Mouse (Mus musculus) heart, embryonic 10.5 days (tissue): ENCODE measurements at regions not wholly inside any gene's neighbourhood (a gene's known extent, or its start where the extent isn't known, plus 50 kb on each side); places are given as distances from the start of the nearest gene placed in this dataset.

Source experiments
- DNase-seq: peaks from one replicate; pipeline ENCODE4 v3.0.0-alpha.2; 2017; ENCODE audit warnings: low spot score
- H3K27ac ChIP-seq: fragments of 300-500 bp; sonication (generic); 2 replicates; pipeline ENCODE4 v1.5.1; 2016; ENCODE audit warnings: mild to moderate bottlenecking
- H3K27me3 ChIP-seq: fragments of 300-500 bp; sonication (generic); 2 replicates; pipeline ENCODE4 v1.6.1; 2016; ENCODE audit warnings: mild to moderate bottlenecking; ENCODE audit not compliant: poor library complexity, insufficient read depth, severe bottlenecking
- H3K36me3 ChIP-seq: fragments of 300-500 bp; sonication (generic); 2 replicates; pipeline ENCODE4 v1.6.1; 2016; ENCODE audit warnings: mild to moderate bottlenecking, moderate library complexity
- H3K4me1 ChIP-seq: fragments of 300-500 bp; sonication (generic); 2 replicates; pipeline ENCODE4 v1.6.1; 2016; ENCODE audit warnings: mild to moderate bottlenecking
- H3K4me3 ChIP-seq: fragments of 300-500 bp; sonication (generic); 2 replicates; pipeline ENCODE4 v1.5.1; 2016; ENCODE audit warnings: mild to moderate bottlenecking, moderate library complexity
- H3K9me3 ChIP-seq: fragments of 300-500 bp; sonication (generic); 2 replicates; pipeline ENCODE4 v1.6.1; 2016; ENCODE audit warnings: mild to moderate bottlenecking, moderate library complexity
- WGBS: fragments of 180-500 bp; shearing (Covaris S2); methylation state at CpG from one replicate; pipeline ENCODE4 v1.1.7; 2016; 5-methylcytosine and 5-hydroxymethylcytosine counted together

DNA sequence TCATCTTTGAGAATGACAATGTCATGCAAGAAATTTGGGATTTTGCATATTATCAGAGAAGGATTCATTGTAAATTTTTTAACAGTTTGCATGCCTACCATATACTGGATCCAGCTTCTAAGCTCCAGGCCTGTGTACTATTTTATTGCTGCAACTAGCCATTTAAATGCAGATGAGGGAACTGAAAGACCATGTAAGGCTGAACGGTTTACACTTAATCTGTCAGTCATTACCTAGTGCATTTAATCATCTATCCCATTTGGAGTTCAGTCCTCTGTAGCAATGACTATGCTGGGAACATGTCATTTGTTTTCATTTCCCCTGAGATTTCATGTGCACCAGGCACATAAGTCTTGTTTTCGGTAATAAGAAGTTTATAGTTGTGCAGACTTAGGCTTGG is 631.8 kb upstream of the Gm21961 start:
- no peaks in the 10 kb centered on the region for H3K4me1 ChIP-seq
- WGBS, result 75% methylated on average over 2 of the region's 2 CpGs
- no peaks in the 10 kb centered on the region for H3K9me3 ChIP-seq
- no peaks in the 10 kb centered on the region for H3K27me3 ChIP-seq
- H3K36me3 ChIP-seq, result no peaks in the 10 kb centered on the region
- no peak overlapping the region for H3K4me3 ChIP-seq
- no peak for DNase-seq
- no peak overlapping the region for H3K27ac ChIP-seq

DNA sequence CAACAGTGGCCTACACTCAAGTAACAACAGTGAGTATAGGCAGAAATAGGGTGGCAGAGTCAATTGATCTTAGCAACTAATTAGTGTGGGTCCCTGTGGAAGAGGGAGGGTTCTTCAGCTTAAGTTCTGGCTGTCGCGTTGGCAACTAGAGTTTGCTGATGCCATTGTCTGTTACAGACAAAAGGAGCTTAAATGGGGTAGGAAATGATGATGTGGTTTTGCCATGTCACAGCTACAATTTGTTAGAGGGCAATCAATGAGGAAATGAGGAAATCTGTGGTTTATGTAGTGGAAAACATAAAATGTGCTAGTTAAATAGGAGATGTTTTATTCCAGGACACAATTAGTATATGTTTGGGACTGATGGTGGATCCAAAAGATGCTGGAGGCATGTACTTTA is 624.8 kb upstream of the Gm21961 start:
- H3K36me3 ChIP-seq, result no peaks in the 10 kb centered on the region
- no peaks in the 10 kb centered on the region for H3K4me1 ChIP-seq
- H3K9me3 ChIP-seq, result no peaks in the 10 kb centered on the region
- no peak for DNase-seq
- no peak overlapping the region for H3K27ac ChIP-seq
- H3K27me3 ChIP-seq, result no peaks in the 10 kb centered on the region
- H3K4me3 ChIP-seq, result no peak overlapping the region
- 59% methylated on average over 2 of the region's 2 CpGs for WGBS

DNA sequence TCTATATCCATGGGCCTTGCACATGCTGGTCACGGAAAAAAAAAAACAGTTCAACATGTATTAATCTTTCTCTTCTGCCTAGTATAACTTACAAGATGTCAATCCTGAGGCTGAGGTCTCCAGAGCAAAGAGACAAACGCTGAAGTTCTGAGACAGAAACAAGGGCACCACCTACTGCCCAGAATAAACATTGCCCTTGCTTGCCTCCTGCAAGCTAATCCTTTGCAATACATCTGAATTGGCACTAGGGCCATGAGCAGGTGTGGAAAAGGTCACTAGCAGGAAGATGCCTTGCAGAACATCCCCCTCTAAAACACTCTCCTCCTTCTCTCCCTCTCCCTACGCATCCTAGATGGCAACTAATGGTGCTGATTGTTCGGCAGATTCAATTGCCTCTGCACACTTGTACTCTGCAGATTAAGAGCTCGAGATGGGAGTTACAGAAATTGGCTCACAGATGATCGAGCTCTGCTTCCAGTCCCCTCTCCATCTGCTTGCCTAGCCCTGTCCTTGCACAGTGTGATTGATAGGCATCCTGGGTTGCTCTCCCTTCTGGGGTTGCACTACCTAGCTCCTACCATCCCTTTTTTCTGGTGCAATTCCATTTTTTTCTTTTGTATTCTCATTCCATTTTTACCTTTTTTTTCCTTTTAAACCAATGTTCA is 622.9 kb upstream of the Gm21961 start:
- no peak overlapping the region for H3K4me3 ChIP-seq
- peak; percentile 76 for DNase-seq
- no peaks in the 10 kb centered on the region for H3K27me3 ChIP-seq
- H3K9me3 ChIP-seq, result no peaks in the 10 kb centered on the region
- no peaks in the 10 kb centered on the region for H3K4me1 ChIP-seq
- H3K36me3 ChIP-seq, result no peaks in the 10 kb centered on the region
- no peak overlapping the region for H3K27ac ChIP-seq
- 46% methylated on average over 6 of the region's 6 CpGs for WGBS

DNA sequence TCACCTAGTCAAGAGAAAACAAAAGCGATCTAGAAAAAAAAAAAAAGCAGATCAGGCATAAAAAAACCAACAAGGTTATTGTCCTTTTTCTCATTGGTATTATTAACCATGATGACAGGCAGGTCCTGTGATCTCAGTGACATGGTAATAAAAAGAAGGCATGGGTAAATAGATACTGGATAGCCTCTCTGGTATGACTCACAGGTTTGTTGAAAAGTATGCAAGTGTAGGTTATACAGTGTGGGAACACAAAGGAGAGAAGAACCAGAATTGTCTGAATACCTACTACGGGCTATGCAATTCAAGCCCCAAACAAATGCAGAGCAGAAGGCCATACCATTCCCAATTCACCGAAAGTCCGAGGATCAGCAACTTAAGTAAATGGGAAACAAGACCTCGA is 617.7 kb upstream of the Gm21961 start:
- Histone ChIP-seq H3K27me3 (no peaks in the 10 kb centered on the region), H3K27ac (no peak overlapping the region), H3K9me3 (no peaks in the 10 kb centered on the region), H3K4me1 (no peaks in the 10 kb centered on the region), H3K36me3 (no peaks in the 10 kb centered on the region), H3K4me3 (no peak overlapping the region)
- 77% methylated on average over 5 of the region's 5 CpGs for WGBS
- no peak for DNase-seq

DNA sequence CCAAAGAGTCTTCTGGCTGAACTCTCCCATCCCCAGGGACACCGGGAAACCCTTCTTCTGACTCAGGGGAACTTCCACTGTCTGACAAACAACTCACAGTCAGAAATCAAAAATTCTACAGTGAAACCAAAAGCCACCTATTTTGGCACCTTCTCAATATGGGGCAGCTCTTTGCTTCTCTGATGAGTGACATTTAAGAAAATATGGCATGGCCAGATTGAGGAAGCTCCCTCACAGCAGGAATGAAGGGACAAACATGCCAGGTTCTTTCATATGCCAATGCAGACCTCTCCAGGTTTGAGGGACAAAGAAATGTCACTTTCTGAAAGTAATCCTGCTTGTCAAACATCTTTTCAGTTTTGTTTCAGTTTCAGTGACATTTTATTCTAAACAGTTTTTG is 615.8 kb upstream of the Gm21961 start:
- Histone ChIP-seq H3K4me1 (no peaks in the 10 kb centered on the region), H3K27me3 (no peaks in the 10 kb centered on the region), H3K4me3 (no peak overlapping the region), H3K27ac (no peak overlapping the region), H3K9me3 (no peaks in the 10 kb centered on the region), H3K36me3 (no peaks in the 10 kb centered on the region)
- DNase-seq, result no peak
- 73% methylated on average over 1 of the region's 1 CpGs for WGBS

DNA sequence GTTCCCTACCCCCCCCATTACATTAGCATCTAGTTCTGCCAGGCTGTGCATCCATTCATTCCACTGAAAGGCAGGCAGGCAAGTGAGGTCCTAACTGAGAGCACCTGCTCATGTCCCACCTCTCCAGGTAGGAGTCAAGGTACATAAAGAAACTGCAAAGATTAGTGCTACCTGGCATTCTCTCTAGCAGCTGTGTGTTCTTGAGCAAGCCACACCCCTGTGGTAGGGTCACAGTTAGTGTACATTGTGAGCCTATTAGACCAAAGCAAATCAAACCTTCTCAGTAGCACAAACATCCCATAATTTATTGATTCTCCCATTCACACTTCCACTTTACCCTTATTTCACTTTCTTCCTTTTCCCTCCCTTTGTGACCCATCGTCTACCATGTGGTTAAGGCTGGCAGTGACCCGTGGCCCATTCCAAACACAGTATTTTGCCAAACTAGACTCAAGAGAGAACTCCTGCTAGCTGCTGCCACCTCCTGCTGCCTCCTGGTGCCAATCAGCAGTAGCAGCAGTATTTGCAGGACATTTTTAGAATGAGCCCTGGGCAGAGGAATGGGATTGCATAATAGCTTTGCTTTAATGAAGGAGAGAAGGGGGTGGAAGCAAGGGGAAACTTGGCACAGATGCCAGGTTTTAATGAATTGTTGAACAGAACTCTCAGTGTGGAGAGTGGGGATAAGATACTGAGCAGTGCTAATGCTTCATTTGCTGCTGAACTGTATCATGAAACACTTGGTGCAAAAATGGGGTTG is 578.2 kb upstream of the Gm21961 start:
- Histone ChIP-seq H3K4me3 (no peak overlapping the region), H3K36me3 (no peaks in the 10 kb centered on the region), H3K27ac (no peak overlapping the region), H3K4me1 (no peaks in the 10 kb centered on the region), H3K9me3 (no peaks in the 10 kb centered on the region), H3K27me3 (no peaks in the 10 kb centered on the region)
- 56% methylated on average over 2 of the region's 2 CpGs for WGBS
- no peak for DNase-seq

DNA sequence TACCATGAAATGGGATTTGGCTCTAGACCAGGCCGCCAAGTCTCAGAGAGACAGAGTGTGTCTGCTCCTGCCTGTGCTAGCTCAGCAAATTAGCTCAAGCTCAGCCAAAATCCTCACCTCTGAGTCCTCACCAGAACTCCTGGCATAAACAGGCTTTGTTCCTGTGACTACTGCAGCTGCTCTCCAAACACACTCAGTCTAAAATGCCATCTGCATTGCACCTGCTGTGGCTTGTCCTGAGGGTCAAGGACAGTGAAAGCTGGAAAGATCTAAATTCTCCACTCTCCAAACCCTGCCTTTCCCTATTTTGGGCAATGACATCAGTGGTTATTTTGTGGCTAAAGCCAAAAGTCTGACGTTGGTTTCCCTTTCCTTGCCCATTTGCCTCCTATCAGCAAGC is 570.9 kb upstream of the Gm21961 start:
- H3K27ac ChIP-seq, result no peak overlapping the region
- no peaks in the 10 kb centered on the region for H3K9me3 ChIP-seq
- H3K4me1 ChIP-seq, result no peaks in the 10 kb centered on the region
- no peak for DNase-seq
- no peaks in the 10 kb centered on the region for H3K27me3 ChIP-seq
- no peaks in the 10 kb centered on the region for H3K36me3 ChIP-seq
- WGBS, result 67% methylated on average over 2 of the region's 2 CpGs
- no peak overlapping the region for H3K4me3 ChIP-seq

DNA sequence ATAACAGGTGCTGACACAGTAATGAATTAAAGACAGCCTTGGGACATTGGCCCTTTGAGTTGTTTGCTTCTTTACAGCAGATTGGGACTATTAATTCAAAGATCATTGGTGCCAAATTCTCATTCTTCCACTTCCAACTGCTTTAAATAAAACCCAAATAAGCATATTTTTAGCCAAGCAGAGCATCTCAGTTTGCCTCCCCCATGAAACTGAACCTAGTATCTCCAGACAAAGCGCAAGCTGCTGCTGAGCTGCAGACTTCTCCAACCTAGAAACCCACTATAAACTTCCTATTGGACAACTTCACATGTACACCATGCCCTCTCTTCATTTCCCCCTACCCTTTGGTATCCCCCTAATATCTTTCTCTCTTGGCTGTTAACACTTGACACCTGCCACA is 564.6 kb upstream of the Gm21961 start:
- WGBS, result 87% methylated on average over 1 of the region's 1 CpGs
- H3K9me3 ChIP-seq, result no peaks in the 10 kb centered on the region
- no peak overlapping the region for H3K27ac ChIP-seq
- H3K4me3 ChIP-seq, result no peak overlapping the region
- DNase-seq, result no peak
- no peaks in the 10 kb centered on the region for H3K36me3 ChIP-seq
- no peaks in the 10 kb centered on the region for H3K27me3 ChIP-seq
- H3K4me1 ChIP-seq, result no peaks in the 10 kb centered on the region

DNA sequence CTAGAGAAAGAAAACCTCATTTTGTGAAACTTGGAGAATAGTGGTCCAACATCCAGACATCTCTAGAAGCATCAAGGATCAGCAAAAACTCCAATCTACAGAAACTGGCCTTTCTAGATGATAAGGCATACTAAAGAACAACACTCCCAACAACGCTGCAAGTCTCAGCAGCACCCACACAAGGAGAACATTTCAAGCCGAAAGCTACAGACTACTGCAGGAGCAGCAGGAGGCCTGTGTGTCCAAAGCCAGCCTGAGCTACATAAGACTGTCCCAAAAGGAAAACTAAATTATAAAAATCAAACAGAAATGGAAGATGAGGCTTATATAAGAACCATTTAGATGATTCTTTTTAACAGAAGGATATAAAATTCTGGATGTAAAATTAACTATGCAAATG is 553.2 kb upstream of the Gm21961 start:
- DNase-seq, result no peak
- no peaks in the 10 kb centered on the region for H3K9me3 ChIP-seq
- H3K27ac ChIP-seq, result no peak overlapping the region
- no peaks in the 10 kb centered on the region for H3K27me3 ChIP-seq
- no peaks in the 10 kb centered on the region for H3K4me1 ChIP-seq
- no peak overlapping the region for H3K4me3 ChIP-seq
- no peaks in the 10 kb centered on the region for H3K36me3 ChIP-seq
- 66% methylated on average over 2 of the region's 2 CpGs for WGBS

DNA sequence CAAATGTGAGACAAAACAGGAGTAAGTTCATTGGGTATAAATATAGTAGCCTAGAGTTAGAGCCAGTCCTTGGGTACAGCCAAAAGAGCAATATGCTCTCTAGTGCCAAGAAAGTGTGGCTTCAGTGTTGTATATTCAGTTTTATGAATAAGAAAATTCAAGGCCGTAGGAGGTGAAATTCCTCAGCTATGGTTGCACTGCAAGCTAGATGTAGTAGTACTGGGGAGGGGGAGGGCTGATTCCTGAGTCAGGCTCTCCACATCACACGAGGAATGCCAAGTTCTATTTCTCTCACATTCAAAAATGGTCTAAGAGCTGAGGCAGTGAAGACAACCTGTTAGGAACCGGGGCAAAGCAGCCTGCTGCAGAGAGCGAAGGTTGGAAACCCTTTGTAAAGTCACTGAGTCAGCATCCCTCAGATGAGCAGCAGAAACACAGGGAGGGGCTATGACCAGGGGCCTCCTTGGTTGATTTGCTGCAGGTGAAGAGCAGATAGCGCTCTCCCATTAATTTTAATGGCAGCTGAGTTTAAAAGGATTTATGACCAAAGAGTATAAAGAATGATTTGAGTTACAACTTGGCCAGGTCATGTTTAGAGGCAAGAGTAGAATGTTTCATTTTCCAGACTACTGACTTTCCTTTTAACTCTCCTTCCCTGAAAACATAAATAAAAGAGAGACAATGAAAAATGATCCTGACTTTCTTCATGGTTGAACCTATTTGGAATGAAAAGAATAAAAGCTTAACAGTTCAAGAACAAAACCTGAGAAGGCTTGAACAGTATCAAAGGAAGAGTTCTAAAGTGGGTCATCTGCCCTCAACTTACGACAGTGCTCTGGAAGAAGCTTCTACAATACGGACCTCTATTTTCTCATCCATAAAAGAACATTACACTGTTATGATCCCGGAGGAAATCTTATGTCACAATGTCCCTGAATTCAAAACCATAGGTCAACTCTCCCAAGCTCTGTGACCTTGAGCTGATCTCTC is 543.4 kb upstream of the Gm21961 start:
- no peaks in the 10 kb centered on the region for H3K4me1 ChIP-seq
- DNase-seq, result no peak
- no peaks in the 10 kb centered on the region for H3K36me3 ChIP-seq
- no peaks in the 10 kb centered on the region for H3K27me3 ChIP-seq
- 82% methylated on average over 8 of the region's 8 CpGs for WGBS
- H3K9me3 ChIP-seq, result no peaks in the 10 kb centered on the region
- H3K27ac ChIP-seq, result no peak overlapping the region
- no peak overlapping the region for H3K4me3 ChIP-seq

DNA sequence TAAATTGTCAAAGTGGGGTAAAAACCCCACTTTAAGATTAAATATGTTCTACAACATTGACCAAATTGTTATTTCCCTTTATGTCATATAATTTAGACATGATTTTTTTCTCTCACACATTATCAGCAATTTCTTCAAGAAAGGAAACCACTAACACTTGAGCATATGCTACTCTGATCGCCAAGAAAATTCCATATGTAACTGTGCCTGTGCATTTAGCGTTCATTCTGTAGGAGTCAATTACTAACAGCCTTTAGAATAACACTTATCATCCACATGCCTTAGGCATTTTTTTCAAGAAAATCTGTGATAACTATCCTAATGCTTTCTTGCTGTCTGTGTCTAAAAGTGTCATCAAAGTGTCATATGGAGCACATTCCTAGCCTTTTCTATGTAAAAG is 534.3 kb upstream of the Gm21961 start:
- Histone ChIP-seq H3K4me1 (no peaks in the 10 kb centered on the region), H3K36me3 (no peaks in the 10 kb centered on the region), H3K9me3 (no peaks in the 10 kb centered on the region), H3K27me3 (no peaks in the 10 kb centered on the region), H3K27ac (no peak overlapping the region), H3K4me3 (no peak overlapping the region)
- 79% methylated on average over 2 of the region's 2 CpGs for WGBS
- no peak for DNase-seq

DNA sequence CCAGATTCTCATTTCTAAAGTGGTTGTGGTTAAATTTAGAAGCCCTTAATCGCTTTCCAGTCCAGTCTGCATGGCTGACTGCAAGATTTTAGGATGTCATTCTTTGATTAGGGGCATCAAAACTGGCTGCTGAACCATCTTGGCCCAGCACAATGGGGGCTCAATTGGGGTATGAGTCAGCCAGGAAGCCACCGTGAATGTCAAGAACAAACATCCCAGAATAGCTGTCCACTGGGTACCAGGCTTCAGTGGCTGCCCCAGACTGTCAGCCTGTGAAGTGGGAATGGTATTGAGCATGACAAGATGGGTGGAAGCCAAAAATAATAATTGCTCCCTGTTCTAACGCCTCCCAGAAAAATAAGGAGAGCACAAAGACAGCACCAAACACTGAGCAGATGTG is 520.9 kb upstream of the Gm21961 start:
- 55% methylated on average over 3 of the region's 3 CpGs for WGBS
- H3K4me1 ChIP-seq, result no peaks in the 10 kb centered on the region

DNA sequence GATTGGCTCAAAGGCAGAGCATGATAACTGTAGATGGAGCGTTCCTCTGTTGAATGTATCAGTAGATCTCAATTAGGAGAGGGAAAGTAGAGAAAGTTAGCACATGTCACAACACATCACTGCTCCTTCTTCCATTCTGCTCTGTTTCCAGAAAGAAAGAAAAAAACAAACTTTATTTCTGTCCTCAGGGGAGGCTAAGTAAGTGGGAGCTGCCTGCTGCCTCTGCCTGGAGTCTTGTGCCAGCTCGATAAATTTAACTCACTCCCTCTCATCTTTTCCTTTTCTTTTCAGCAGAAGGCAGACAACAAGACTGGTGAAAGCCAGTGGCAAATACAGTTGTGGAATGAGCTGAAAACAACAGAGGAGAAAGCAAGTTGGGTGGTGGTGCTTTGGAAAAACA is 517.5 kb upstream of the Gm21961 start:
- Histone ChIP-seq H3K9me3 (no peaks in the 10 kb centered on the region), H3K27ac (no peak overlapping the region), H3K4me1 (no peaks in the 10 kb centered on the region), H3K4me3 (no peak overlapping the region), H3K27me3 (no peaks in the 10 kb centered on the region), H3K36me3 (no peaks in the 10 kb centered on the region)
- no peak for DNase-seq
- WGBS, result 61% methylated on average over 2 of the region's 2 CpGs

More for the DNA sequence above, 520.9 kb upstream of the Gm21961 start:
- H3K27me3 ChIP-seq, result no peaks in the 10 kb centered on the region
- no peak for DNase-seq
- no peaks in the 10 kb centered on the region for H3K9me3 ChIP-seq
- no peaks in the 10 kb centered on the region for H3K36me3 ChIP-seq
- H3K27ac ChIP-seq, result no peak overlapping the region
- no peak overlapping the region for H3K4me3 ChIP-seq
